Mouse (Mus musculus): ENCODE measurements around the gene Ripply1.
"Not testable (repeated sequence)": the region's sequence is repeated elsewhere in the genome, so short reads cannot be mapped to it uniquely, and the experiment has no call there.

DNA sequence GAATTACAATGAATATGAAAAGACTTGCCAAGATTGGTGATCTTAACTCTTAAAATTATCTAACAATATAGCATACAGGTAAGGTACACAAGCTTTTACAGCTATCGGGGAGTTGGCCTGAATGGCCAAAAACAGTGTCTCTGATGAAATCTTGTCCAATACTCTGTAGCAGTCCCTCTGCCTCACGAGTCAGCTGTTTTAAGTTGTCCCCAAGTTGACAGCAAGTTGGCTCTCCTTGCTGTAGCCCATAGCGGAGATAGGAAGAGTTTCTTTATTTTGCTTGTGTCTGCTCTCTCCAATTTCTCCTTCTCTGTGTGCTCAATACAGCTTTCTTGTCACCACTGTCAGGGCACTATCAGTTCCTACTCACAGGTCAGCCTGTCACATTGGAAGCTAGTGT, 23.5 kb downstream of the Ripply1 start:
- TF ChIP-seq EP300, CTCF (IDR thresholded peaks at IDR 0.05): not testable (repeated sequence)

Data from lung, postnatal 0 days (tissue).